8 mouse cellular contexts compared by ENCODE assay signal in genomic region chr8:121947047-121947752, GRCm38 (mm10). TPM values are rescaled to one million over a fixed set of nuclear protein-coding genes. Genes with fewer than 3 reads are reported as not detected.
DNase-seq lines count a peak whose midpoint lies in the region; ATAC-seq and TF ChIP-seq lines count a peak whose summit lies in the region.

No protein-coding gene starts in this region.

- H3K27me3 ChIP-seq in CH12.LX (replicated peaks), result peaks cover 27% of the 10 kb centered on the region
- no peaks in the 10 kb centered on the region for H3K27me3 ChIP-seq in forebrain, embryonic 13.5 days
- no peaks in the 10 kb centered on the region for H3K27me3 ChIP-seq in liver, embryonic 13.5 days

- H3K4me1 ChIP-seq in CH12.LX (ENCODE audit: control insufficient read depth in 1 of 2, insufficient read depth in 2 of 2), result peaks cover 4 to 18% of the 10 kb centered on the region in 2 experiments; a peak in 3 of 4 replicates
- H3K4me1 ChIP-seq in forebrain, embryonic 13.5 days, result peaks cover 41% of the 10 kb centered on the region
- H3K4me1 ChIP-seq in liver, embryonic 13.5 days (replicated peaks), result peaks cover 66% of the 10 kb centered on the region

- no peak for TF ChIP-seq POLR2A in CH12.LX (IDR thresholded peaks at IDR 0.05; ENCODE audit: low read depth, low read length)

- in situ Hi-C loops in CH12.LX (cut with MboI; ENCODE audit: low pct_ligation_motif_present, low pct_unique_long_range_greater_than_20kb, low sequenced_read_pairs), result loop anchor here (10.0 kb wide), 1 partner anchor 362 kb away; no protein-coding TSS in a partner anchor

- H3K9ac ChIP-seq in CH12.LX (ENCODE audit: insufficient read depth, low read depth), result peak overlapping the region; percentile 32
- peak overlapping the region; percentile 63 for H3K9ac ChIP-seq in forebrain, embryonic 13.5 days
- peak overlapping the region; percentile 77 for H3K9ac ChIP-seq in liver, embryonic 13.5 days

- H3K4me2 ChIP-seq in CH12.LX (ENCODE audit: insufficient read depth, low read depth, poor library complexity, severe bottlenecking), result peak overlapping the region; percentile 69
- H3K4me2 ChIP-seq in forebrain, embryonic 13.5 days, result peak overlapping the region; percentile 66
- H3K4me2 ChIP-seq in liver, embryonic 13.5 days, result peak overlapping the region; percentile 79

- H3K79me2 ChIP-seq in CH12.LX (replicated peaks; ENCODE audit: control insufficient read depth, extremely low read depth, insufficient read depth, poor library complexity, severe bottlenecking), result peaks cover 13% of the 10 kb centered on the region

- 26% methylated on average over 19 of the region's 19 CpGs for WGBS in forebrain, embryonic 13.5 days
- WGBS in liver, embryonic 13.5 days (ENCODE audit: insufficient replicate concordance), result 30% methylated on average over 19 of the region's 19 CpGs

- peak; percentile 65 for DNase-seq in cerebellum, adult 9-11 months
- no peak for DNase-seq in cerebellum, postnatal 36 days
- no peak for DNase-seq in CH12.LX (ENCODE audit: extremely low read depth)
- no peak for DNase-seq in liver, embryonic 13.5 days
- DNase-seq in layer of hippocampus, adult 11-12 months (ENCODE audit: low spot score), result no peak
- no peak for DNase-seq in T-cell, adult 2 months (ENCODE audit: low spot score)

- peak overlapping the region in 1 of 3 experiments; percentile 54 for H3K4me3 ChIP-seq in CH12.LX (replicated peaks in 1 of 3; ENCODE audit: low read depth in 2 of 3, low read length in 2 of 3, poor library complexity in 1 of 3)
- H3K4me3 ChIP-seq in forebrain, embryonic 13.5 days, result peak overlapping the region; percentile 36
- H3K4me3 ChIP-seq in liver, embryonic 13.5 days (replicated peaks), result peak overlapping the region; percentile 58

- no peak for TF ChIP-seq EP300 in CH12.LX (IDR thresholded peaks at IDR 0.05; ENCODE audit: low read length)

- no peak for TF ChIP-seq RAD21 in CH12.LX (IDR thresholded peaks at IDR 0.05; ENCODE audit: low read depth, low read length)

- no peak for ATAC-seq in forebrain, embryonic 13.5 days
- ATAC-seq in liver, embryonic 13.5 days (ENCODE audit: low read depth), result no peak
- ATAC-seq in megakaryocyte progenitor cell, adult 5-6 weeks (replicated peaks; ENCODE audit: poor library complexity), result no peak

- H3K9me3 ChIP-seq in CH12.LX (replicated peaks; ENCODE audit: low read length), result no peaks in the 10 kb centered on the region
- no peaks in the 10 kb centered on the region for H3K9me3 ChIP-seq in forebrain, embryonic 13.5 days (replicated peaks)
- no peaks in the 10 kb centered on the region for H3K9me3 ChIP-seq in liver, embryonic 13.5 days (replicated peaks)

- no peaks in the 10 kb centered on the region for H3K36me3 ChIP-seq in CH12.LX (replicated peaks in 1 of 2; ENCODE audit: control insufficient read depth in 1 of 2, insufficient read depth in 1 of 2, low read length in 1 of 2)
- H3K36me3 ChIP-seq in forebrain, embryonic 13.5 days (ENCODE audit: poor library complexity, severe bottlenecking), result no peaks in the 10 kb centered on the region
- H3K36me3 ChIP-seq in liver, embryonic 13.5 days, result 0 out of 2 replicates have a peak, but pooled peaks cover under 1% of the 10 kb centered on the region

- H3K27ac ChIP-seq in CH12.LX (ENCODE audit: insufficient read depth, low read depth), result no peak overlapping the region
- peak overlapping the region; percentile 84 for H3K27ac ChIP-seq in forebrain, embryonic 13.5 days
- peak overlapping the region; percentile 90 for H3K27ac ChIP-seq in liver, embryonic 13.5 days

- no peak for TF ChIP-seq CTCF in CH12.LX (conservative IDR thresholded peaks at IDR 0.05 in 1 of 2, IDR thresholded peaks at IDR 0.05 in 1 of 2; ENCODE audit: low read depth in 2 of 2, low read length in 2 of 2)

- dilution Hi-C loops in CH12.LX (cut with MboI; ENCODE audit: extremely low pct_ligation_motif_present, extremely low pct_unique_long_range_greater_than_20kb, low sequenced_read_pairs), result no loop called here

TF ChIP-seq in CH12.LX, 34 proteins besides CTCF, POLR2A, EP300 and RAD21:
- TF ChIP-seq IRF4 (IDR thresholded peaks at IDR 0.05; ENCODE audit: low read depth, low read length) (no peak), PAX5 (IDR thresholded peaks at IDR 0.05; ENCODE audit: low read length) (no peak), CHD2 (IDR thresholded peaks at IDR 0.05; ENCODE audit: low read length) (no peak), NELFE (IDR thresholded peaks at IDR 0.05; ENCODE audit: low read depth, low read length) (no peak), RCOR1 (conservative IDR thresholded peaks at IDR 0.05; ENCODE audit: low read depth, low read length) (no peak), NRF1 (IDR thresholded peaks at IDR 0.05; ENCODE audit: low read depth, low read length) (no peak), ZKSCAN1 (IDR thresholded peaks at IDR 0.05; ENCODE audit: borderline replicate concordance, low read depth, low read length) (no peak), MYC (IDR thresholded peaks at IDR 0.05; ENCODE audit: low read depth, low read length) (no peak), KAT2A (IDR thresholded peaks at IDR 0.05; ENCODE audit: insufficient replicate concordance, low read length) (no peak), UBTF (IDR thresholded peaks at IDR 0.05; ENCODE audit: low read depth, low read length) (no peak), JUND (conservative IDR thresholded peaks at IDR 0.05; ENCODE audit: low read depth, low read length) (no peak), USF2 (conservative IDR thresholded peaks at IDR 0.05; ENCODE audit: low read depth, low read length) (no peak), JUN (IDR thresholded peaks at IDR 0.05; ENCODE audit: insufficient read depth, low read depth, low read length) (no peak), SIN3A (IDR thresholded peaks at IDR 0.05; ENCODE audit: low read length) (no peak), GABPA (IDR thresholded peaks at IDR 0.05; ENCODE audit: insufficient replicate concordance, low read depth, low read length) (no peak), USF1 (IDR thresholded peaks at IDR 0.05; ENCODE audit: low read depth, low read length) (no peak), TBP (conservative IDR thresholded peaks at IDR 0.05; ENCODE audit: low read depth, low read length) (no peak), E2F4 (IDR thresholded peaks at IDR 0.05; ENCODE audit: insufficient replicate concordance, low read depth, low read length) (no peak), ELF1 (IDR thresholded peaks at IDR 0.05; ENCODE audit: low read depth, low read length) (no peak)

RNA-seq across cellular contexts. Expression of gene Banp, which starts 2.4 kb away (rescaled TPM):
- 29.1 and 34.2 TPM in 2 replicates for total RNA-seq in CH12.LX (2012; rRNA removed)
- total RNA-seq in CH12.LX (2014; rRNA removed), result 20.9 and 25.7 TPM in 2 replicates
- polyA plus RNA-seq in CH12.LX (2012; ENCODE audit: insufficient read length, low read depth), result 13.2 and 14.9 TPM in 2 replicates
- polyA plus RNA-seq in forebrain, embryonic 13.5 days (2015; fragmentation: Nextera tagmentation; extraction: Ambion mirVana), result 57.5 and 60.9 TPM in 2 replicates
- 14.5 and 18.1 TPM in 2 replicates for polyA plus RNA-seq in liver, embryonic 13.5 days (2015; fragmentation: Nextera tagmentation; extraction: Ambion mirVana)
- total RNA-seq in megakaryocyte progenitor cell, adult 5-6 weeks (2015), result 7.5 and 9.0 TPM in 2 replicates
- 21.8 and 41.2 TPM in 2 replicates for total RNA-seq in megakaryocyte progenitor cell, adult 5-6 weeks (2017)

RNA-seq across cellular contexts. Expression of gene Car5a, which starts 2.5 kb away (rescaled TPM):
- 3.1 and 9.7 TPM in 2 replicates for total RNA-seq in CH12.LX (2012; rRNA removed)
- total RNA-seq in CH12.LX (2014; rRNA removed), result not detected in 2 replicates
- 0.90 and 1.6 TPM in 2 replicates for polyA plus RNA-seq in CH12.LX (2012; ENCODE audit: insufficient read length, low read depth)
- polyA plus RNA-seq in forebrain, embryonic 13.5 days (2015; fragmentation: Nextera tagmentation; extraction: Ambion mirVana), result 0.25 TPM in 1 of 2 replicates, not detected in the other
- 0.88 and 1.1 TPM in 2 replicates for polyA plus RNA-seq in liver, embryonic 13.5 days (2015; fragmentation: Nextera tagmentation; extraction: Ambion mirVana)
- not detected in 2 replicates for total RNA-seq in megakaryocyte progenitor cell, adult 5-6 weeks (2015)
- not detected in 2 replicates for total RNA-seq in megakaryocyte progenitor cell, adult 5-6 weeks (2017)

RNA-seq across cellular contexts. Expression of gene Slc7a5, which starts 39.7 kb away (rescaled TPM):
- total RNA-seq in CH12.LX (2012; rRNA removed) (156 and 207 TPM in 2 replicates), CH12.LX (2014; rRNA removed) (110 and 119 TPM in 2 replicates)
- 235 and 291 TPM in 2 replicates for polyA plus RNA-seq in CH12.LX (2012; ENCODE audit: insufficient read length, low read depth)
- polyA plus RNA-seq in forebrain, embryonic 13.5 days (2015; fragmentation: Nextera tagmentation; extraction: Ambion mirVana), result 28.1 and 30.6 TPM in 2 replicates
- polyA plus RNA-seq in liver, embryonic 13.5 days (2015; fragmentation: Nextera tagmentation; extraction: Ambion mirVana), result 32.2 and 37.5 TPM in 2 replicates
- total RNA-seq in megakaryocyte progenitor cell, adult 5-6 weeks (2015), result 46.4 and 57.5 TPM in 2 replicates
- 25.8 and 31.7 TPM in 2 replicates for total RNA-seq in megakaryocyte progenitor cell, adult 5-6 weeks (2017)
